Mouse (Mus musculus): ENCODE measurements around the gene Nucb2.

DNA sequence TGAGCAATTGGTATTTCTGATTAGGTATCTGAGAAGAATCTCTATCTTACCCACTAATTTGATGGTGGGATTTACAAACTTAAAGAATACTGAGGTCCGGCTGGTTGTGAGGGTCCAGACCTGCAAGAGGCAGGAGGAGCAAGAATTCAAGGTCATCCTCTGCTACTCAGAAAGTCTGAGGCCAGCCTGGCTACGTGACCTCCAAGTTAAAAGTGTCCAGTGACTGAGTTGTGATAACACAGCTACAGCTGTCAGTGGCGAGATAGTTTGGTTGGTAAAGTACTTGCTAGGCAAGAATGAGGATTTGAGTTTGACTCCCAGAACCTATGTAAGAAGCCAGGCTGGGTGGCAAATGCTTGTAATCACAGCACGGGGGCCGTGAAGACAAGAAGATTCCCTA, 14.0 kb downstream of the Nucb2 start:
- TF ChIP-seq CTCF (IDR thresholded peaks at IDR 0.05; ENCODE audit: control insufficient read depth, insufficient read depth, insufficient replicate concordance, low read depth, low read length) (no peak), POLR2A (IDR thresholded peaks at IDR 0.05; ENCODE audit: control insufficient read depth, low read depth, low read length) (no peak)
